Comparison of ENCODE assay signal across 18 mouse cellular contexts in the genomic region with DNA sequence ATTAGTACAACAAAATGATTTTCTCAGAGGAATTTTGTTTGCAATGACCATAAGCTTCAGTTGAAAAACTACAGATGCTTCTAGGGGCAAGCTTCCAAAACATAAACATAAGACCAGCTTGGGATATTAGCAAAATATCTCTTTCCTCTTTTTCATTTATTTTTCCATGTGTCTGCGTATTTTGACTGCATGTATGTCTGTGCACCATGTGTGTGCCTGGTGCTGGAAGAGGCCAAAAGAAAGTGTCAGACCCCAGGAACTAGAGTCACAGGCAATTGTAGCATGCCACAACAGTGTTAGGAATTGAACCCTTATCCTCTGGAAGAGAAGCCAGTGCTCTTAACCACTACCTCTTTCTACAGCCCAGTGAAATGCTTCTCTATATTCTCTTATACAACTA.
DNase-seq lines count a peak whose midpoint lies in the region; ATAC-seq and TF ChIP-seq lines count a peak whose summit lies in the region.
"Had no signal": no experiment of that assay in that cellular context is flagged by ENCODE, and none has a peak within 500 bp of the region (broad histone marks: within the 10 kb centered on the region; RNA-seq: fewer than 3 reads in every experiment).

No protein-coding gene starts in this region.

- no peak overlapping the region for H3K4me2 ChIP-seq in lung, embryonic 14.5 days
- H3K4me2 ChIP-seq in lung, embryonic 16.5 days (ENCODE audit: low read depth, low read length) = no peak overlapping the region
- H3K4me2 ChIP-seq: embryonic facial prominence, embryonic 12.5 days; forebrain, embryonic 13.5 days; forebrain, embryonic 15.5 days had no signal

- no peak for TF ChIP-seq CTCF in lung, embryonic 14.5 days (IDR thresholded peaks at IDR 0.05; ENCODE audit: low read depth)

- DNase-seq in lung, embryonic 14.5 days = peak; percentile 64
- no peak for DNase-seq in lung, adult 18-20 months
- no peak for DNase-seq in lung, postnatal 10 days
- no peak for DNase-seq in layer of hippocampus, postnatal 36 days
- DNase-seq: adrenal gland, adult 2 months; adrenal gland, postnatal 14 days; adrenal gland, postnatal 36 days; cerebellum, adult 11-12 months; cerebellum, adult 2 months; cerebellum, adult 9-10 months; cerebellum, postnatal 10 days; cerebellum, postnatal 25 days had no signal

- 63% methylated on average over 1 of the region's 1 CpGs for WGBS in lung, embryonic 14.5 days
- 57% methylated on average over 1 of the region's 1 CpGs for WGBS in lung, embryonic 16.5 days

- no peak; the same call in 1 of the 2 replicates for ATAC-seq in lung, embryonic 14.5 days (ENCODE audit: insufficient read depth)
- peak; percentile 77 for ATAC-seq in lung, embryonic 16.5 days (ENCODE audit: low read depth)
- 0 out of 2 replicates have a peak, but pooled peaks have one; percentile 45 for ATAC-seq in megakaryocyte, adult 5-6 weeks (ENCODE audit: poor library complexity, severe bottlenecking)
- ATAC-seq: forebrain, embryonic 13.5 days; forebrain, embryonic 15.5 days had no signal

- no peaks in the 10 kb centered on the region for H3K36me3 ChIP-seq in lung, embryonic 14.5 days (ENCODE audit: insufficient read depth)
- H3K36me3 ChIP-seq in lung, embryonic 16.5 days (ENCODE audit: control insufficient read depth, insufficient read depth, low read length) = no peaks in the 10 kb centered on the region
- H3K36me3 ChIP-seq: embryonic facial prominence, embryonic 10.5 days; embryonic facial prominence, embryonic 12.5 days; forebrain, embryonic 15.5 days had no signal

- peak overlapping the region; percentile 24; the same call in 1 of the 2 replicates for H3K27ac ChIP-seq in lung, embryonic 14.5 days (ENCODE audit: low read depth)
- H3K27ac ChIP-seq in lung, embryonic 16.5 days (ENCODE audit: low read length) = no peak overlapping the region
- H3K27ac ChIP-seq: embryonic facial prominence, embryonic 10.5 days; embryonic facial prominence, embryonic 12.5 days; forebrain, embryonic 13.5 days; forebrain, embryonic 15.5 days had no signal

- no peaks in the 10 kb centered on the region for H3K9me3 ChIP-seq in lung, embryonic 14.5 days (ENCODE audit: low read depth, low read length)
- no peaks in the 10 kb centered on the region for H3K9me3 ChIP-seq in lung, embryonic 16.5 days (ENCODE audit: control insufficient read depth, low read length)
- H3K9me3 ChIP-seq: embryonic facial prominence, embryonic 10.5 days; embryonic facial prominence, embryonic 12.5 days; forebrain, embryonic 13.5 days; forebrain, embryonic 15.5 days had no signal

- H3K4me1 ChIP-seq in lung, embryonic 14.5 days (ENCODE audit: insufficient read depth) = 0 out of 2 replicates have a peak, but pooled peaks cover 3% of the 10 kb centered on the region
- no peaks in the 10 kb centered on the region for H3K4me1 ChIP-seq in lung, embryonic 16.5 days (replicated peaks; ENCODE audit: control insufficient read depth, insufficient read depth, low read length)
- H3K4me1 ChIP-seq: embryonic facial prominence, embryonic 10.5 days; embryonic facial prominence, embryonic 12.5 days had no signal

- H3K9ac ChIP-seq in lung, embryonic 14.5 days = no peak overlapping the region
- H3K9ac ChIP-seq in lung, embryonic 16.5 days (ENCODE audit: low read length) = no peak overlapping the region
- H3K9ac ChIP-seq: embryonic facial prominence, embryonic 12.5 days; forebrain, embryonic 13.5 days; forebrain, embryonic 15.5 days had no signal

- no peak overlapping the region for H3K4me3 ChIP-seq in lung, embryonic 14.5 days (ENCODE audit: low read depth, low read length)
- no peak overlapping the region for H3K4me3 ChIP-seq in lung, embryonic 16.5 days (ENCODE audit: low read length)
- H3K4me3 ChIP-seq: embryonic facial prominence, embryonic 10.5 days; embryonic facial prominence, embryonic 12.5 days; forebrain, embryonic 13.5 days; forebrain, embryonic 15.5 days had no signal

- H3K27me3 ChIP-seq in lung, embryonic 14.5 days (ENCODE audit: insufficient read depth, low read length) = no peaks in the 10 kb centered on the region
- no peaks in the 10 kb centered on the region for H3K27me3 ChIP-seq in lung, embryonic 16.5 days (ENCODE audit: control insufficient read depth, insufficient read depth, low read depth, low read length)
- H3K27me3 ChIP-seq: embryonic facial prominence, embryonic 12.5 days; forebrain, embryonic 13.5 days; forebrain, embryonic 15.5 days had no signal
